Mouse (Mus musculus) heart, embryonic 15.5 days (tissue): ENCODE measurements around the gene Gm49325. TPM values are rescaled to one million over a fixed set of nuclear protein-coding genes. Genes with fewer than 3 reads are reported as not detected.
"Not testable (repeated sequence)": the region's sequence is repeated elsewhere in the genome, so short reads cannot be mapped to it uniquely, and the experiment has no call there.

Experiments used
- ATAC-seq: fragments of 200-750 bp; cut with Nextera tagmentation; replicated peaks from 2 replicates; pipeline ENCODE4 v1.8.0; 2017; ENCODE audit warnings: low read depth, moderate TSS enrichment; ENCODE audit not compliant: insufficient number of reproducible peaks, insufficient read depth, low FRiP score
- H3K27ac ChIP-seq: fragments of 300-500 bp; sonication (generic); 2 replicates; pipeline ENCODE4 v1.5.1; 2015; ENCODE audit warnings: mild to moderate bottlenecking, inconsistent platforms
- H3K27me3 ChIP-seq: fragments of 300-500 bp; sonication (generic); 2 replicates; pipeline ENCODE4 v1.6.1; 2015; ENCODE audit warnings: inconsistent platforms
- H3K36me3 ChIP-seq: fragments of 300-500 bp; sonication (generic); 2 replicates; pipeline ENCODE4 v1.6.1; 2015; ENCODE audit warnings: mild to moderate bottlenecking, inconsistent platforms
- H3K4me1 ChIP-seq: fragments of 300-500 bp; sonication (generic); replicated peaks from 2 replicates; pipeline ENCODE4 v1.6.1; 2015; ENCODE audit warnings: inconsistent platforms
- H3K4me2 ChIP-seq: fragments of 300-500 bp; sonication (generic); 2 replicates; pipeline ENCODE4 v1.6.1; 2015; ENCODE audit warnings: inconsistent platforms, mild to moderate bottlenecking, moderate library complexity
- H3K4me3 ChIP-seq: fragments of 300-500 bp; sonication (generic); 2 replicates; pipeline ENCODE4 v1.5.1; 2015; ENCODE audit warnings: mild to moderate bottlenecking, inconsistent platforms
- H3K9ac ChIP-seq: fragments of 300-500 bp; sonication (generic); 2 replicates; pipeline ENCODE4 v1.6.1; 2015; ENCODE audit warnings: mild to moderate bottlenecking, inconsistent platforms
- H3K9me3 ChIP-seq: fragments of 300-500 bp; sonication (generic); replicated peaks from 2 replicates; pipeline ENCODE4 v1.6.1; 2016; ENCODE audit warnings: inconsistent platforms
- WGBS: fragments of 180-500 bp; shearing (Covaris S2); methylation state at CpG from one replicate; pipeline ENCODE4 v1.1.7; 2015; ENCODE audit warnings: mixed read lengths; 5-methylcytosine and 5-hydroxymethylcytosine counted together
- microRNA counts: library from miRNA; unstranded; fragments of <30 nt; microRNA quantifications from one replicate; lab custom pipeline; 2016
- microRNA-seq: library from miRNA; unstranded; fragments of <30 nt; microRNA quantifications from one replicate; pipeline ENCODE4, GENCODE M21; 2016
- polyA plus RNA-seq: library from polyadenylated mRNA; unstranded; fragments of >200 nt; fragmentation: Nextera tagmentation; extraction: Ambion mirVana; gene quantifications from 2 replicates; pipeline ENCODE4 v1.2.1, GENCODE M21; 2015

Gm49325 gene
- polyA plus RNA-seq, 1 experiment from 2014 or later = 3.9 TPM

- H3K27me3 ChIP-seq = peaks cover 77% of the 10 kb centered on the region
- 38% methylated on average over 10 of the region's 10 CpGs for WGBS
Measured at GRCm38 (mm10) chr10:77687021-77687420, 81.0 kb downstream of the Gm49325 start.

GRCm38 (mm10) chr10:77690356-77690807 lies 84.4 kb downstream of the Gm49325 start, which contains the start of gene Gm19402:
TSS of gene Gm19402 (minus strand) at chr10:77690757.
- H3K4me1 ChIP-seq, H3K36me3 ChIP-seq, H3K4me2 ChIP-seq, H3K9ac ChIP-seq, H3K4me3 ChIP-seq, H3K27ac ChIP-seq, H3K9me3 ChIP-seq, ATAC-seq: not testable (repeated sequence)
- 80% methylated on average over 3 of the region's 3 CpGs for WGBS
- H3K27me3 ChIP-seq = peaks cover 50% of the 10 kb centered on the region

More at GRCm38 (mm10) chr10:77687021-77687420, 81.0 kb downstream of the Gm49325 start:
- no peaks in the 10 kb centered on the region for H3K9me3 ChIP-seq
- H3K4me1 ChIP-seq = peaks cover 9% of the 10 kb centered on the region
- H3K36me3 ChIP-seq = no peaks in the 10 kb centered on the region
- no peak overlapping the region for H3K27ac ChIP-seq
- H3K9ac ChIP-seq = no peak overlapping the region
- H3K4me3 ChIP-seq = no peak overlapping the region
- H3K4me2 ChIP-seq = no peak overlapping the region
- no peak for ATAC-seq

MicroRNAs encoded within 50 kb of the gene (microRNA counts, 519-probe panel; counts per million panel counts)
- 1,395 counts per million, percentile 7 among the panel's probes with 10 or more counts for microRNA mmu-miR-1930 (lab: Ali Mortazavi, UCI)

Small RNAs within 50 kb of the gene (microRNA-seq; reads per million reads assigned to microRNA genes)
- 7.6 reads per million, percentile 23 among the genes with 10 or more reads in this experiment for gene Mir1930

Other genes starting within 250 kb of the Gm49325 start
- gene Adarb1, start 187.9 kb upstream of the Gm49325 start, polyA plus RNA-seq = 14.0 and 14.8 TPM in 2 replicates
- gene Fam207a, start 90.4 kb upstream of the Gm49325 start, polyA plus RNA-seq = 21.3 and 28.1 TPM in 2 replicates
- 2.1 and 6.2 TPM in 2 replicates for gene Itgb2, start 75.9 kb upstream of the Gm49325 start, polyA plus RNA-seq
- gene Pttg1ip, start 24.5 kb upstream of the Gm49325 start, polyA plus RNA-seq = 105 and 125 TPM in 2 replicates
- gene Sumo3, start 100 bp upstream of the Gm49325 start, polyA plus RNA-seq = 138 and 169 TPM in 2 replicates
- gene Ube2g2, start 16.1 kb downstream of the Gm49325 start, polyA plus RNA-seq = 66.3 and 85.1 TPM in 2 replicates
- gene Tspear, start 80.4 kb downstream of the Gm49325 start, polyA plus RNA-seq = 0.42 TPM in 1 of 2 replicates, not detected in the other
- not detected in 2 replicates for gene Gm19402, start 84.6 kb downstream of the Gm49325 start, polyA plus RNA-seq
- gene Gm9508, start 91.0 kb downstream of the Gm49325 start, polyA plus RNA-seq = not detected in 2 replicates
- gene Gm10272, start 100.4 kb downstream of the Gm49325 start, polyA plus RNA-seq = not detected in 2 replicates
- gene Gm10024, start 105.3 kb downstream of the Gm49325 start, polyA plus RNA-seq = not detected in 2 replicates
- not detected in 2 replicates for gene Gm10142, start 109.6 kb downstream of the Gm49325 start, polyA plus RNA-seq
- not detected in 2 replicates for gene Krtap12-1, start 114.4 kb downstream of the Gm49325 start, polyA plus RNA-seq
- not detected in 2 replicates for gene Gm10100, start 120.3 kb downstream of the Gm49325 start, polyA plus RNA-seq
- not detected in 2 replicates for gene Gm18596, start 136.4 kb downstream of the Gm49325 start, polyA plus RNA-seq
- gene Gm9736, start 145.2 kb downstream of the Gm49325 start, polyA plus RNA-seq = not detected in 2 replicates
- gene Gm3233, start 153.5 kb downstream of the Gm49325 start, polyA plus RNA-seq = not detected in 2 replicates
- gene Gm3238, start 165.1 kb downstream of the Gm49325 start, polyA plus RNA-seq = not detected in 2 replicates
- gene Gm7138, start 170.7 kb downstream of the Gm49325 start, polyA plus RNA-seq = not detected in 2 replicates
- not detected in 2 replicates for gene Gm3250, start 176.3 kb downstream of the Gm49325 start, polyA plus RNA-seq
- not detected in 2 replicates for gene Gm7137, start 182.0 kb downstream of the Gm49325 start, polyA plus RNA-seq
- not detected in 2 replicates for gene Gm9639, start 188.9 kb downstream of the Gm49325 start, polyA plus RNA-seq
- not detected in 2 replicates for gene Gm19668, start 192.9 kb downstream of the Gm49325 start, polyA plus RNA-seq
- not detected in 2 replicates for gene Gm9507, start 205.6 kb downstream of the Gm49325 start, polyA plus RNA-seq
- not detected in 2 replicates for gene Gm2696, start 208.5 kb downstream of the Gm49325 start, polyA plus RNA-seq
- gene Krtap10-4, start 220.9 kb downstream of the Gm49325 start, polyA plus RNA-seq = not detected in 2 replicates
- gene Krtap10-10, start 229.8 kb downstream of the Gm49325 start, polyA plus RNA-seq = not detected in 2 replicates
- gene Gm36176, start 240.6 kb downstream of the Gm49325 start, polyA plus RNA-seq = not detected in 2 replicates
- gene Gm10318, start 246.7 kb downstream of the Gm49325 start, polyA plus RNA-seq = not detected in 2 replicates